Mouse (Mus musculus) megakaryocyte, embryonic 14.5 days (primary cell): ENCODE results near the gene Hpd.

Experiments used
- FLI1 ChIP-seq: IDR thresholded peaks from 2 replicates; pipeline ENCODE4 v1.6.1; 2012; ENCODE audit warnings: low read length, inconsistent platforms, mixed read lengths
- GATA1 ChIP-seq: IDR thresholded peaks from 3 replicates; pipeline ENCODE4 v1.6.1; 2012; ENCODE audit warnings: mixed read lengths, low read length, inconsistent platforms, borderline replicate concordance

- TF ChIP-seq FLI1 (no peak), GATA1 (no peak)
Measured at GRCm38 (mm10) chr5:123169284-123169683, 13.2 kb downstream of the Hpd start, which contains the start of gene Psmd9.
